Mouse (Mus musculus) midbrain, embryonic 15.5 days (tissue): ENCODE data around the gene F2rl3. TPM values are rescaled to one million over a fixed set of nuclear protein-coding genes. Genes with fewer than 3 reads are reported as not detected.

Experiments
- ATAC-seq: fragments of 200-750 bp; cut with Nextera tagmentation; replicated peaks from 2 replicates; pipeline ENCODE4 v1.8.0; 2017; ENCODE audit warnings: moderate TSS enrichment
- H3K27ac ChIP-seq: fragments of 300-500 bp; sonication (generic); 2 replicates; pipeline ENCODE4 v1.5.1; 2015; ENCODE audit warnings: mild to moderate bottlenecking, inconsistent platforms
- H3K27me3 ChIP-seq: fragments of 300-500 bp; sonication (generic); replicated peaks from 2 replicates; pipeline ENCODE4 v1.6.1; 2015; ENCODE audit warnings: inconsistent platforms
- H3K36me3 ChIP-seq: fragments of 300-500 bp; sonication (generic); replicated peaks from 2 replicates; pipeline ENCODE4 v1.6.1; 2015; ENCODE audit warnings: inconsistent platforms
- H3K4me1 ChIP-seq: fragments of 300-500 bp; sonication (generic); 2 replicates; pipeline ENCODE4 v1.6.1; 2015; ENCODE audit warnings: inconsistent platforms
- H3K4me2 ChIP-seq: fragments of 300-500 bp; sonication (generic); 2 replicates; pipeline ENCODE4 v1.6.1; 2015; ENCODE audit warnings: inconsistent platforms, mild to moderate bottlenecking, moderate library complexity
- H3K4me3 ChIP-seq: fragments of 300-500 bp; sonication (generic); 2 replicates; pipeline ENCODE4 v1.5.1; 2015; ENCODE audit warnings: mild to moderate bottlenecking, inconsistent platforms
- H3K9ac ChIP-seq: fragments of 300-500 bp; sonication (generic); 2 replicates; pipeline ENCODE4 v1.6.1; 2015; ENCODE audit warnings: mild to moderate bottlenecking, inconsistent platforms
- H3K9me3 ChIP-seq: fragments of 300-500 bp; sonication (generic); 2 replicates; pipeline ENCODE4 v1.6.1; 2016; ENCODE audit warnings: inconsistent platforms
- WGBS: fragments of 180-500 bp; shearing (Covaris S2); methylation state at CpG from one replicate; pipeline ENCODE4 v1.1.7; 2015; ENCODE audit warnings: mixed read lengths; 5-methylcytosine and 5-hydroxymethylcytosine counted together
- polyA plus RNA-seq: library from polyadenylated mRNA; unstranded; fragments of >200 nt; fragmentation: Nextera tagmentation; extraction: Ambion mirVana; gene quantifications from 2 replicates; pipeline ENCODE4 v1.2.1, GENCODE M21; 2015

The F2rl3 gene
- polyA plus RNA-seq, result 0.59 and 0.69 TPM in 2 replicates

DNA sequence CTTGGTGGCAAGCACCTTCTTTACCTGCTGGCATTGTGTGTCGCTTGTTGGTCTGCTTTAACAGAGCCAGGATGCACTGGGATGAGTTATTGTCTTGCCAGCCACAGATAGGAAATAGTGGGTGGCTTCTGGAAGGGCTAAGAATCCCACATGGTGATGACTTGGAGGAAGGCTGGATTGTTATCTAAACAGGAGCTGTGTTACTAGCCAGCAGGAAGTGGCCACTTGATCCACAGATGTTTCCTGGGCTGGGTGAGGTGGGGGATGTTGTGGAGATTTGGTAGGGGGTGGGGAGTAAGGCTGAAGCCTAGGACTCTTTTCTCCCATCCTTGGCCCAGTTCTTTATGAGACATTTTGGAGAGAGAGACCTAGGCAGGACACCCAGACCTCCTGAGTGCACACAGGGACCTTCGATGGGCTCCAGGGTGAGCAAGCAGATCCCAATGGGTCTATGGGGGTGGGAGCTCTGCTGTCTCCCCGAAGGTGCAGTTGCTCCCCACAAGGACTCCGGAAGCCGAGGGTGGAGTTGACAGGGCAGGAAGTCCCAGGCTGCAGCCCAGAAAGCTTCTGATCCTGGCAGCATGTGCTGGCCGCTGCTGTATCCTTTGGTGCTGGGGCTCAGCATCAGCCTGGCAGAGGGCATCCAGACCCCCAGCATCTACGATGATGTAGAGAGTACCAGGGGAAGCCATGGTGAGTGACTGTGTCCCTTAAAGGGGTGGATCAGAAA is at the start of gene F2rl3:
F2rl3 (plus strand) TSS at position 559 of the 730 bp plus-strand sequence.
- Histone ChIP-seq H3K4me1 (no peaks in the 10 kb centered on the region), H3K9me3 (no peaks in the 10 kb centered on the region), H3K4me2 (no peak within 1 kb of the TSS), H3K27ac (no peak within 1 kb of the TSS), H3K4me3 (no peak within 1 kb of the TSS), H3K27me3 (no peaks in the 10 kb centered on the region), H3K36me3 (peaks cover 10% of the 10 kb centered on the region; the same call in 1 of the 2 replicates), H3K9ac (no peak within 1 kb of the TSS)
- no peak for ATAC-seq
- 89% methylated on average over 7 of the region's 7 CpGs for WGBS

DNA sequence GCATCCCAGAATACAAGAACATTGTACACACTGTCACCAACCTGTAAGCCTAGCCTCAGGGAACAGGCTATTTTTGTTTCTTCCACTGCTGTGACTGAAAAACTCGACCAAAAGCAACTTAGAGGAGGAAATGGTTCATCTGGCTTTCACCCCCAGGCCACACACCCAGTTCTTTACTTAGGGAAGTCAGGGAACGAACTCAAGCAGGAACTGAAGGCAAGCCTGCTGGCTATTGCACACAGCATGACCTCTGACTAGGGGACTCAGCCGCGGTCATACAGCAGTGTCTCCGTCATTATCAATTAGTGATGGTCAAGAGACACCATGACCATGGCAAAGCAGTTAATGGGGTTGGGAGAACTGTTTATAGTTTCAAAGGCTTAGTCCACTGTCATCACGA is 49.1 kb upstream of the F2rl3 start:
- Histone ChIP-seq H3K4me3 (no peak overlapping the region), H3K27me3 (no peaks in the 10 kb centered on the region), H3K4me1 (no peaks in the 10 kb centered on the region), H3K36me3 (no peaks in the 10 kb centered on the region), H3K9ac (no peak overlapping the region), H3K9me3 (no peaks in the 10 kb centered on the region), H3K4me2 (no peak overlapping the region), H3K27ac (no peak overlapping the region)
- no peak for ATAC-seq
- 33% methylated on average over 6 of the region's 6 CpGs for WGBS

DNA sequence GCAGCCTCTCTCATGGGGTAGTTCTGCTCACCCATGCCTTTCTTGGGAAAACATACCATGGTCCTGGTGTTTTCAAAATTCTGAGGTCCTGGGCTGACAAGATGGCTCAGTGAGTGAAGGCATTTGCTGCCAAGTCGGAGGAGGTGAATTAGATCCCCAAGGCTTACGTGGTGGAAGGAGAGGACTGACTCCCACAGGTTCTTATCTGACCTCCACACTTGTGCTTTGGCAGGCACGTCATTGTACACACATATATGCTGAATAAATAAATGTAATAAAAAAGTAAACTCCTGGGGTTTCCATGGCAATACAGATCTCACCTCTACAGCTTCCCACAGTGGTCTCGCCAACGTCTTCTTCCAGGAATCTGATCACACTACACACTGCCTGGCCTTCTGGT is 45.1 kb upstream of the F2rl3 start:
- 87% methylated on average over 5 of the region's 5 CpGs for WGBS
- H3K4me2 ChIP-seq, result no peak overlapping the region

GRCm38 (mm10) chr8:72720541-72720940 is 41.1 kb upstream of the F2rl3 start:
- H3K36me3 ChIP-seq, result peaks cover 6% of the 10 kb centered on the region
- 19% methylated on average over 1 of the region's 1 CpGs for WGBS
- H3K27ac ChIP-seq, result no peak overlapping the region
- no peak overlapping the region for H3K4me3 ChIP-seq
- ATAC-seq, result no peak
- no peaks in the 10 kb centered on the region for H3K27me3 ChIP-seq
- peaks cover 11% of the 10 kb centered on the region for H3K4me1 ChIP-seq
- no peak overlapping the region for H3K4me2 ChIP-seq
- no peaks in the 10 kb centered on the region for H3K9me3 ChIP-seq
- no peak overlapping the region for H3K9ac ChIP-seq

More for the DNA sequence above, 45.1 kb upstream of the F2rl3 start:
- no peaks in the 10 kb centered on the region for H3K4me1 ChIP-seq
- no peak for ATAC-seq
- H3K9ac ChIP-seq, result no peak overlapping the region
- no peaks in the 10 kb centered on the region for H3K9me3 ChIP-seq
- no peak overlapping the region for H3K4me3 ChIP-seq
- no peaks in the 10 kb centered on the region for H3K27me3 ChIP-seq
- H3K27ac ChIP-seq, result no peak overlapping the region
- H3K36me3 ChIP-seq, result no peaks in the 10 kb centered on the region

DNA sequence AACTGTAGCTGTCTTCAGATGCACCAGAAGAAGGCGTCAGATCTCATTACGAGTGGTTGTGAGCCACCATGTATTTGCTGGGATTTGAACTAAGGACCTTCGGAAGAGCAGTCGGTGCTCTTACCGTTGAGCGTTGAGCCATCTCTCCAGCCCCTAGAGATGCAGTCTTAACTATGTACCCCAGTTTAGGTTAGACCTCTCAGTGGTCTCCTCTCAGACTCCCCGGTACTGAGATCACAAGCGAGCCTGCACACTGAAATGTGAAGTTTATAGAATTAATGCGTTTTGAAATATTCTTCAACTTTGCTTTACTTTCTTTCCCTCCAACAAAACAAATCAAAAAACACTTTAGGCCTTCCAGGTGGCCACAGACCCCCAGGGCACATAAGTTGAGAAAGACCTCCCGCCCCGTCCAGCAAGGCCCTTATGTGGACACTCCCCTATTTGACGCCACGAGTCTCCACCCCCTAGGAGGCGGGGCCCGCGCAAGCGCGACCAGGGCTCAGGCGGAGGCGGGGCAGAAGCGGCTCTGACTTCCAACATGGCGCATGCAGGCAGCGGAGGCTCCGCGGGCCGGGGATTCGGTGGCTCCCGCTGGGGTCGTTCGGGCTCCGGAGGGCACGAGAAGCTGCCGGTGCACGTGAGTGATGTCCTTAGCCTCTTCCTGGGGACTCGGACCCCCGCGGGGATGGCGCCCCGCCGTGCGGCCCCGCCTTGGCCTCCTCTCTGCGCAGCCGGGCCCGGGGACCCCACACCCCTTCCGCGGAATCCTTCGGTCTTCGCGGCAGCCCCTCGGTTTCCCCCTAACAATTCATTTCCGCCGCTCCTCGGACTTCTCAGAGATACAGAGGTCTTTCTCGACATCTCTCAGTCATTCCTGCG is 38.7 kb upstream of the F2rl3 start, which contains the start of gene Sin3b:
Sin3b (plus strand) TSS at position 517 of the 882 bp plus-strand sequence.
- peak within 1 kb of the TSS; percentile 91 for H3K4me2 ChIP-seq
- peaks cover 11% of the 10 kb centered on the region for H3K4me1 ChIP-seq
- 15% methylated on average over 52 of the region's 56 CpGs for WGBS
- no peaks in the 10 kb centered on the region for H3K27me3 ChIP-seq
- H3K4me3 ChIP-seq, result peak within 1 kb of the TSS; percentile 80
- H3K9ac ChIP-seq, result peak within 1 kb of the TSS; percentile 84
- H3K9me3 ChIP-seq, result no peaks in the 10 kb centered on the region
- H3K36me3 ChIP-seq, result peaks cover 20% of the 10 kb centered on the region
- ATAC-seq, result peak; percentile 99
- peak within 1 kb of the TSS; percentile 67 for H3K27ac ChIP-seq

- no peaks in the 10 kb centered on the region for H3K9me3 ChIP-seq
- peak overlapping the region; percentile 84 for H3K9ac ChIP-seq
- H3K4me2 ChIP-seq, result peak overlapping the region; percentile 91
- peak; percentile 55 for ATAC-seq
- H3K27ac ChIP-seq, result peak overlapping the region; percentile 67; the same call in 1 of the 2 replicates
- peaks cover 17% of the 10 kb centered on the region for H3K4me1 ChIP-seq
- H3K36me3 ChIP-seq, result peaks cover 26% of the 10 kb centered on the region
- under 1% methylated on average over 30 of the region's 30 CpGs for WGBS
- no peaks in the 10 kb centered on the region for H3K27me3 ChIP-seq
- peak overlapping the region; percentile 80 for H3K4me3 ChIP-seq
These were observed 38.1 kb upstream of the F2rl3 start for GRCm38 (mm10) chr8:72723651-72724001.

GRCm38 (mm10) chr8:72728636-72729035 is 33.0 kb upstream of the F2rl3 start:
- Histone ChIP-seq H3K9me3 (no peaks in the 10 kb centered on the region), H3K27ac (no peak overlapping the region), H3K4me3 (no peak overlapping the region), H3K36me3 (peaks cover 70% of the 10 kb centered on the region), H3K4me1 (peaks cover 22% of the 10 kb centered on the region), H3K9ac (no peak overlapping the region), H3K4me2 (no peak overlapping the region), H3K27me3 (no peaks in the 10 kb centered on the region)
- peak; percentile 24; the same call in 1 of the 2 replicates for ATAC-seq
- WGBS, result 68% methylated on average over 1 of the region's 1 CpGs

DNA sequence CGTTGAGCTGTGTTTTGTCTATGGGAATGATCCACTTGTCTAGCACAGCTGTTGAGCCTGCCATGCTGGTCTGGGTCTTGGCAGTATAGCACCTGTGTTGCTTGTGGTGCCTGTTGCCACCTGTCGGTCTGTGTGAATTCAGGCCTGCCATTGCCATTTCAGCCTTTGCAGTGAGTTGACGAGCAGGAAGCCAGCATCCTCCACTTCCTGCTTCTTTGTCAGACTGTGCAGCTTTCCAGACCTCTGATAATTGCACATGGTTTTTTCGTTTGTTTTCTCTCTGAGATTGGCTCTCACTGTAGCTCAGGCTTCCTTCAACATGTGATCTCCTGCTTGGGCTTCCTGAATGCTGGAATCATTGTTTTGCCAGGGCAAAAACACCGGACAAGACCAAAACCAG is 26.7 kb upstream of the F2rl3 start:
- Histone ChIP-seq H3K4me3 (no peak overlapping the region), H3K4me1 (no peaks in the 10 kb centered on the region), H3K9me3 (no peaks in the 10 kb centered on the region), H3K4me2 (no peak overlapping the region), H3K27me3 (no peaks in the 10 kb centered on the region), H3K9ac (no peak overlapping the region), H3K36me3 (peaks cover 80% of the 10 kb centered on the region), H3K27ac (no peak overlapping the region)
- ATAC-seq, result no peak
- 92% methylated on average over 5 of the region's 5 CpGs for WGBS

GRCm38 (mm10) chr8:72736868-72737267 is 24.8 kb upstream of the F2rl3 start:
- Histone ChIP-seq H3K4me2 (no peak overlapping the region), H3K27ac (no peak overlapping the region), H3K9me3 (no peaks in the 10 kb centered on the region), H3K9ac (no peak overlapping the region), H3K36me3 (peaks cover 76% of the 10 kb centered on the region), H3K27me3 (no peaks in the 10 kb centered on the region), H3K4me1 (no peaks in the 10 kb centered on the region), H3K4me3 (no peak overlapping the region)
- no peak for ATAC-seq

GRCm38 (mm10) chr8:72746061-72746460 is 15.6 kb upstream of the F2rl3 start:
- Histone ChIP-seq H3K4me1 (no peaks in the 10 kb centered on the region), H3K4me3 (no peak overlapping the region), H3K9ac (no peak overlapping the region), H3K36me3 (peaks cover 84% of the 10 kb centered on the region), H3K27me3 (no peaks in the 10 kb centered on the region), H3K9me3 (no peaks in the 10 kb centered on the region), H3K27ac (no peak overlapping the region), H3K4me2 (no peak overlapping the region)
- peak; percentile 55 for ATAC-seq
- WGBS, result 45% methylated on average over 5 of the region's 5 CpGs

DNA sequence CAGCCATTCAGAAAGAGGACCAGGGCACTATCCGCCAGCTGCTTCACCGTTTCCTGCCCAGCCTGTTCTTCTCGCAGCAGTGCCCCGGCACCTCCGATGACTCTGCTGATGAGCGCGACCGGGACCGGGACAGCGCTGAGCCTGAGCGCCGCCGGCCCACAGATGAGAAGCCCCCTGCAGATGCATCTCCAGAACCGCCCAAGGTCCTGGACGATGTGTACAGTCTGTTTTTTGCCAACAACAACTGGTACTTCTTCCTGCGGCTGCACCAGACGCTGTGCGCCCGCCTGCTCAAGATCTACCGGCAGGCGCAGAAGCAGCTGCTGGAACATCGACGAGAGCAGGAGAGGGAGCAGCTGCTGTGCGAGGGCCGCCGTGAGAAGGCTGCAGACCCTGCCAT is 11.8 kb upstream of the F2rl3 start:
- ATAC-seq, result no peak
- Histone ChIP-seq H3K9ac (no peak overlapping the region), H3K27me3 (no peaks in the 10 kb centered on the region), H3K4me3 (no peak overlapping the region), H3K27ac (no peak overlapping the region), H3K9me3 (no peaks in the 10 kb centered on the region), H3K4me2 (no peak overlapping the region), H3K4me1 (no peaks in the 10 kb centered on the region), H3K36me3 (peaks cover 87% of the 10 kb centered on the region)
- WGBS, result 94% methylated on average over 26 of the region's 26 CpGs

- Histone ChIP-seq H3K4me3 (no peak overlapping the region), H3K27me3 (no peaks in the 10 kb centered on the region), H3K36me3 (peaks cover 83% of the 10 kb centered on the region), H3K4me2 (no peak overlapping the region), H3K9ac (no peak overlapping the region), H3K9me3 (no peaks in the 10 kb centered on the region), H3K27ac (no peak overlapping the region), H3K4me1 (no peaks in the 10 kb centered on the region)
- ATAC-seq, result no peak
- WGBS, result 96% methylated on average over 6 of the region's 6 CpGs
These were observed 11.4 kb upstream of the F2rl3 start for GRCm38 (mm10) chr8:72750266-72750665.
